Mouse (Mus musculus): Measurements from ENCODE around the gene Sorl1.

Gene Sorl1

DNA sequence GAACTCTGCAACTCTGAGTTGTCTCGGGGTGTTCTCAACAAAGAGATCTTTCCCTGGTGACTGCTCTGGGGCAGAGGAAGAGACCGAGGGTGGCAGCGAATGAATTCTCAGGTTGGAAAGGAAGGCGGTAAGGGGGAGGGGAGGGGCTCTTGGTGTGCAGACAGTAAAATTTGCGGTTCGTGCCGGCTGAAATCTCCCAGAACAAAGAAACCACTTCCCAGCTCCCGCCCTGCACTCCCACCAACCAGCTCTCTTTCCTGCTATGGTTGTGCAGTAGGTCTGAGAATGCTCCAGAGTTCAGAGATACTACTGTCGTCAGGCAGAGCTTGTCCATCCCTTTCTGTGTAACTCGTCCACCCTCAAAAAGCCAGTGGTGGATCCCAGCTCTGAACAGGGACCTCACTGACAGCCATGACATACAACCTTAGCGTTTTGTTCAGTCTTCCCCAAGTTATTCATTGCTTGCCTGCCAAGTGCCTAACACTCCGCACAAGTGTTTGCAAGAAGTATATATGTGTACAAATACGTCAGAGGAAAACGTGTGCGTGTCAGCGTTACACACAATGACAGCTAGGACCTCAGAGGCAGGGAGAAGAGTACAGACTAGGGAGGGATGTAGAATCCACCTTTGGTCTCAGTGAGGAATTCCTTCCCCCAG, 172.5 kb downstream of the Sorl1 start:
- no peak for TF ChIP-seq GATA4 (IDR thresholded peaks at IDR 0.05; ENCODE audit: insufficient replicate concordance, low read length)

DNA sequence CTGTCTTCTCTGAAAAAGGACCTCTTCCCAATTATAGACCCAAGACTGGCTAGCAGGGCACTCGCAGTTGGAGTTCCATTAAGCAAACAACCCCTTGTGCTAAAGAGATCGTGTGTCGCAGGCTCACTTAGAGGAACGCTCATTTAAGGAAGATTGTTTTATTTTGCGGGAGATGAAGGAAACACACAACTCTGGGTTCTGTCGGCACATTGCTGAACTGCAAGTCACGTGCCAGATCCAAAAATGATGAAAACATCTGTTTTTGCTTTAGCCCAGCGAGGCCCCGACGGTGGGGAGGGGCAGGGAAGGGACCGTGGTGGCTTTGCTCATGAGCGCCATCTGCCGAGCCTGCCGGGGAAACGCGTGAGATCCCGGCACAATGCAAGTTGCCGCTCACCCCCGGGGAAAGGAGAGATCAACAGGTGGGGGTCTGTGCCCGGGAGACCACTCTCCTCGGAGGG, 173.1 kb downstream of the Sorl1 start:
- no peak for TF ChIP-seq GATA4 (IDR thresholded peaks at IDR 0.05; ENCODE audit: insufficient replicate concordance, low read length)

DNA sequence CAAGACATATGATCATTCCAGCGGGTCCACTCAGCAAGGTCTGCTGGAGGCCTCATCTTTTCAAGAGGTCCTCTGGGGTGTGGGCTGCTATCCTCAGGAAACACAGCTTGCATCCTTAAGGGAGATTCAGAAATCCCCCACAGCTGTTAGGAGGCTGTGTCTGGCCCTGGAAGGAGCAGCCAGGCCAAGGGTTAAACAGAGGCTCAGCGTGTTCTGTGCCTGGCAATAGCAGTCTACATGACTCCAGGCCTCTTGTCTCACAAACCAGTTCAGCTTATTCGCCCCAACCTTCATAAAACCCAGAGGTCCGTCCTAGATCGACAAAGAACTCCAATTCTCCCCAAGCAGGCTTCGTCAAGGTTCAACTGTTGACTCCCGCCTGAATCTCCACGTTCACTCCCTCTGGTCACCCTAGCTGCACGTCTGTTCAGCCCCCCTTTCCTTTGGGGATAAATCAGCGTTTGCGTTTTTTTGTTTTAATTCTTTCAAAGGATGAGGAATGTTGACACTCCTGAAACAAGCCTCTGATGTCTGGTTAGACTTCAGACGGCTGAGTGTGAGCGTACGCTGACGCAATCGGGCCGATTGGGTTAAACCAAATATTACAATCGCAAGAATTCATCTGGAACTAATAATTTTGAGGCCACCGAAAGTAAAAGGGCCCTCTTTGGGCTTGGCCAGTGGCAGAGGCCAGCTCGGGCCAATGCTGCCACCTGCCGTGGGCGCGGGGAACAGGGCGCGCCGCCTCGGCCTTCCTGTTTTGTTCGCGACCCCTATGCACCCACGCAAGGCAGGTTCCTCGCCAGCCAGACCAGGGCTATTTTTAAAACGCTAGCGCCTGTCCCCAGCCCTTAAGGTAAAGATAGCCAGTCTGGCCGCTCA, 173.7 kb downstream of the Sorl1 start:
- TF ChIP-seq GATA4 (IDR thresholded peaks at IDR 0.05; ENCODE audit: insufficient replicate concordance, low read length), result peak; percentile 6; the same call in 1 of the 2 replicates

DNA sequence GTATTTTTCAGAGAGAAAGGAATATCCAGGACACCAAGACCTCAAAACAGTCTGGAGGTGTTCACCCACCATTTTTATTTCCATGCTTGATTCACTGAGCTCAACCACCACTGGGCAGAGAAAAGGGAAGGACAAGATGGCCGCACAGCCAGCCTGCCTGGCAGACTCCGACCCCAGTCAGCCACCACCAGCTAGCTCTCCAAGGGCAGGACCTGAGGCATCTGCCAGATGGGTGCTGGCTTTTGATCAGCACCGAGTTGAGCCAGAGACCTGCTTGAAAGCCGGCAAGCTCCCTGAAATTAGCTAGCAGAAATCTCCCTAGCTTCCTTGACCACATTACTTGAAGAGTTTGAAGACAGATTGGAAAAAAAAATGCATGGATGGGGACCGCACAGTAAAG, 174.6 kb downstream of the Sorl1 start:
- TF ChIP-seq GATA4 (IDR thresholded peaks at IDR 0.05; ENCODE audit: insufficient replicate concordance, low read length), result no peak

DNA sequence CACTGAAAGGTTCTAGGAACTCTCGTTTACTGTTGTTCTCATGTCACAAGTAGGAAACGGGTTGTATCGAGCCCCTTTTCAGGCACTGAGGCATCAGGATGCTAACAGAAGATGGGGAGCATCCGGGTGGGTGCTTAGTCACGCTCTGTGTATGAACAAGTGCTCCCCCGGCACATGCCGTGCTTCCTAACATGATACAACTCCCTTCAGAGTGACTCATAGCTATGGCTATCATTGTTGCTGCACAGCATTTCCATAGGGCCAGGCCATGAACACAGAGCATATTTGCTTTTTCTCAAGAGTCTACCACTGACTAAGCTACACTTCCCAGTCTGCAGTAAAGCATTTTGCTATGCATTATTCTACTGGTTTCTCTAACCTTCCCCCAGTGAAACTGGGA, 179.1 kb downstream of the Sorl1 start:
- no peak for TF ChIP-seq GATA4 (IDR thresholded peaks at IDR 0.05; ENCODE audit: insufficient replicate concordance, low read length)

GRCm38 (mm10) chr9:41942970-41943635, 181.0 kb downstream of the Sorl1 start:
- TF ChIP-seq GATA4 (IDR thresholded peaks at IDR 0.05; ENCODE audit: insufficient replicate concordance, low read length), result no peak

- no peak for TF ChIP-seq GATA4 (IDR thresholded peaks at IDR 0.05; ENCODE audit: insufficient replicate concordance, low read length)
Observed at GRCm38 (mm10) chr9:41940311-41940853, 183.7 kb downstream of the Sorl1 start.

DNA sequence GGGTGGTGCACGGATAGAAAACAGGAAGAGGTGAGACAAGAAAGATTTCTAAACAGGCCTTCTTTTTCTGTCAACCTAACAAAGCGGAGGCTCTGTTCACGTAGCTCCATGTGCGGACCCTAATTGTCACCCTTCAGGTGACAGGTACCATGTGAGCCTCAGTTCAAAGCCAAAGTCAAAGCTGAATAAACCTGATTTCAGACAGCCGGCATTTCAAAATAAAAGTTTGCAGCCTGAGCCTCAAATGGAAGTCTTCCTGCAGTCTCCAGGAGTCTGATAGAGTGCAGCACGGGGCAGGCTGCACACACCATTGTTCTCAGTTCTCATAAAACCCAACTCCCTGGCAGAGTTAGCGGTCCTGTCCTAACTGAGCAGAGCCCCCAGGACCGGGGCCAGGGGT, 185.6 kb downstream of the Sorl1 start:
- no peak for TF ChIP-seq GATA4 (IDR thresholded peaks at IDR 0.05; ENCODE audit: insufficient replicate concordance, low read length)

- no peak for TF ChIP-seq GATA4 (IDR thresholded peaks at IDR 0.05; ENCODE audit: insufficient replicate concordance, low read length)
Observed at GRCm38 (mm10) chr9:41937967-41938348, 186.1 kb downstream of the Sorl1 start.

GRCm38 (mm10) chr9:41937341-41937966, 186.6 kb downstream of the Sorl1 start:
- no peak for TF ChIP-seq GATA4 (IDR thresholded peaks at IDR 0.05; ENCODE audit: insufficient replicate concordance, low read length)

DNA sequence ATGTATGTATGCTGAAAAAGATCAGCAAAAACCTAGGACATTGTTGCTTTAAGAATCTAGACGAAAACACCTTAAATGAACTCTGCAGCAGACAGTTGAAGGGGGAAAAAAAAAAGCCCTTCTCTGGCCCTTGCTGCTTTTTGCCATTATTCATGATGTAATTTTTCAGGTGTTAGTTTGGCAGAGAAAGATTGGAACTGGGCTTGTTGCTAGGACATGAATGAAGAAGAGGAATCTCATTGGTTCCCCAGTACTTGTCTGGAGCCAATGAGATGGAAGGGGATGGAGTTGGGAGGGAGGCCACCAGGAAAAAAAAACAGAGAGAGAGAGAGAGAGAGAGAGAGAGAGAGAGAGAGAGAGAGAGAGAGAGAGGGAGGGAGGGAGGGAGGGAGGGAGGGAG, 187.5 kb downstream of the Sorl1 start:
- TF ChIP-seq GATA4 (IDR thresholded peaks at IDR 0.05; ENCODE audit: insufficient replicate concordance, low read length), result no peak

GRCm38 (mm10) chr9:41935979-41936378, 188.1 kb downstream of the Sorl1 start:
- TF ChIP-seq GATA4 (IDR thresholded peaks at IDR 0.05; ENCODE audit: insufficient replicate concordance, low read length), result no peak

DNA sequence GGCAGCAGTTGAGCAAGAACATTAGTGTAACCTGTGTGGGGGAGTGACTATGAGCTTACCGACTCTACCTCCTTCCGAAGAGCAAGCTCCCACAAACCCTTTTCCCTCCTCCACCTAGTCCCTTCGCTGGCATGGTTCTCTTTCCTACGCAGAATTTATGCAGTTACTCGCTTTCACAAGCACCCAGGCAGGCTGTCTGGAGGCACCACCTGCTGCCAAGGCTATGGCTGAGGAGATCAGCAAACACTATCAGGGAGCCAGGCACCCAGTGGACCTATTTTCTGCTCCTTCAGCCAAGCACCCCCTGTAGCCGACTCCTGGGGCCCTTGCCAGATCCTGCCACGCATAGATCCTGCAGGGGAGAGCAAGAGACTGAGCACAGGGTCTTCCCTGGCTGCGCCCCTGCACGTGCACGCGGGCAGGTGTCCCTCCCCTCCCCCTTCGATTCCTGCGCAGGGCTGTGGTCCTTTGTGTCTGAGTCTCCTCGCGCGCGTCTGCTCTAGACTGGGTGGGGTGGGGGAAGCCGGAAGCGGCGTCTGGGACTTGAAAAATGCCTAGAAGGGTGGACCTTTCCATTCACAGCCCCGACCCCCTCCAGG, 188.6 kb downstream of the Sorl1 start:
- TF ChIP-seq GATA4 (IDR thresholded peaks at IDR 0.05; ENCODE audit: insufficient replicate concordance, low read length), result no peak

GRCm38 (mm10) chr9:41934848-41935372, 189.2 kb downstream of the Sorl1 start:
- no peak for TF ChIP-seq GATA4 (IDR thresholded peaks at IDR 0.05; ENCODE audit: insufficient replicate concordance, low read length)

All from liver, adult (tissue).